Mouse (Mus musculus): ENCODE measurements around the gene H13. TPM values are rescaled to one million over a fixed set of nuclear protein-coding genes. Genes with fewer than 3 reads are reported as not detected.

Gene H13
- total RNA-seq (2012; rRNA removed) (137 and 145 TPM in 2 replicates), total RNA-seq (2014; rRNA removed) (105 and 116 TPM in 2 replicates), polyA plus RNA-seq (2012; ENCODE audit: insufficient read length, low read depth) (161 and 175 TPM in 2 replicates)

GRCm38 (mm10) chr2:152669256-152669638 lies at the start of gene H13:
TSS of gene H13 (plus strand) at chr2:152669461.
- TF ChIP-seq SIN3A (IDR thresholded peaks at IDR 0.05; ENCODE audit: low read length) (peak; percentile 83), POLR2AphosphoS2 (IDR thresholded peaks at IDR 0.05; ENCODE audit: low read depth, low read length) (peak; percentile 53; the same call in 1 of the 2 replicates), ETS1 (conservative IDR thresholded peaks at IDR 0.05; ENCODE audit: low read depth, low read length) (no peak), MAX (IDR thresholded peaks at IDR 0.05; ENCODE audit: low read length) (peak; percentile 88; the same call in 1 of the 2 replicates), IRF4 (IDR thresholded peaks at IDR 0.05; ENCODE audit: low read depth, low read length) (no peak), MAZ (IDR thresholded peaks at IDR 0.05; ENCODE audit: low read depth, low read length) (no peak), TCF12 (IDR thresholded peaks at IDR 0.05; ENCODE audit: low read depth, low read length) (peak; percentile 73), MXI1 (IDR thresholded peaks at IDR 0.05; ENCODE audit: low read depth, low read length) (peak; percentile 95), PAX5 (IDR thresholded peaks at IDR 0.05; ENCODE audit: low read length) (no peak), BHLHE40 (IDR thresholded peaks at IDR 0.05; ENCODE audit: low read depth, low read length) (no peak), HCFC1 (IDR thresholded peaks at IDR 0.05; ENCODE audit: low read depth, low read length) (peak; percentile 74), RCOR1 (conservative IDR thresholded peaks at IDR 0.05; ENCODE audit: low read depth, low read length) (no peak), GABPA (IDR thresholded peaks at IDR 0.05; ENCODE audit: insufficient replicate concordance, low read depth, low read length) (no peak), ELF1 (IDR thresholded peaks at IDR 0.05; ENCODE audit: low read depth, low read length) (peak; percentile 85), ZKSCAN1 (IDR thresholded peaks at IDR 0.05; ENCODE audit: borderline replicate concordance, low read depth, low read length) (no peak), MEF2A (IDR thresholded peaks at IDR 0.05; ENCODE audit: borderline replicate concordance, low read depth, low read length) (peak; percentile 60; the same call in 1 of the 2 replicates), TBP (conservative IDR thresholded peaks at IDR 0.05; ENCODE audit: low read depth, low read length) (peak; percentile 82), POLR2A (IDR thresholded peaks at IDR 0.05; ENCODE audit: low read depth, low read length) (peak; percentile 96), ZC3H11A (IDR thresholded peaks at IDR 0.05; ENCODE audit: low read depth, low read length) (no peak), SMC3 (IDR thresholded peaks at IDR 0.05; ENCODE audit: low read depth, low read length) (peak; percentile 64), RAD21 (IDR thresholded peaks at IDR 0.05; ENCODE audit: low read depth, low read length) (peak; percentile 11), USF2 (conservative IDR thresholded peaks at IDR 0.05; ENCODE audit: low read depth, low read length) (no peak), E2F4 (IDR thresholded peaks at IDR 0.05; ENCODE audit: insufficient replicate concordance, low read depth, low read length) (no peak), MYC (IDR thresholded peaks at IDR 0.05; ENCODE audit: low read depth, low read length) (peak; percentile 86; the same call in 1 of the 2 replicates), NELFE (IDR thresholded peaks at IDR 0.05; ENCODE audit: low read depth, low read length) (peak; percentile 92), CTCF (conservative IDR thresholded peaks at IDR 0.05 in 1 of 2, IDR thresholded peaks at IDR 0.05 in 1 of 2; ENCODE audit: low read depth in 2 of 2, low read length in 2 of 2) (peak; percentile 51 to 87), UBTF (IDR thresholded peaks at IDR 0.05; ENCODE audit: low read depth, low read length) (no peak), NRF1 (IDR thresholded peaks at IDR 0.05; ENCODE audit: low read depth, low read length) (0 out of 2 replicates have a peak, but pooled peaks have one; percentile 34), KAT2A (IDR thresholded peaks at IDR 0.05; ENCODE audit: insufficient replicate concordance, low read length) (no peak), ZMIZ1 (IDR thresholded peaks at IDR 0.05; ENCODE audit: low read depth, low read length) (peak; percentile 80), CHD1 (IDR thresholded peaks at IDR 0.05; ENCODE audit: low read depth, low read length) (no peak), USF1 (IDR thresholded peaks at IDR 0.05; ENCODE audit: low read depth, low read length) (no peak)
- H3K4me2 ChIP-seq (ENCODE audit: insufficient read depth, low read depth, poor library complexity, severe bottlenecking), result peak within 1 kb of the TSS; percentile 90
- peaks cover 47% of the 10 kb centered on the region for H3K79me2 ChIP-seq (replicated peaks; ENCODE audit: control insufficient read depth, extremely low read depth, insufficient read depth, poor library complexity, severe bottlenecking)
- H3K4me1 ChIP-seq (ENCODE audit: control insufficient read depth in 1 of 2, insufficient read depth in 2 of 2), result peaks cover 11 to 29% of the 10 kb centered on the region in 2 experiments
- H3K9me3 ChIP-seq (replicated peaks; ENCODE audit: low read length), result no peaks in the 10 kb centered on the region
- peak within 1 kb of the TSS; percentile 79 to 96 (median 92) for H3K4me3 ChIP-seq (replicated peaks in 1 of 3; ENCODE audit: low read depth in 2 of 3, low read length in 2 of 3, poor library complexity in 1 of 3)
- peaks cover 8 to 23% of the 10 kb centered on the region in 2 experiments for H3K36me3 ChIP-seq (replicated peaks in 1 of 2; ENCODE audit: control insufficient read depth in 1 of 2, insufficient read depth in 1 of 2, low read length in 1 of 2)
- H3K27ac ChIP-seq (ENCODE audit: insufficient read depth, low read depth), result peak within 1 kb of the TSS; percentile 78
- H3K9ac ChIP-seq (ENCODE audit: insufficient read depth, low read depth), result peak within 1 kb of the TSS; percentile 81
- dilution Hi-C loops (cut with MboI; ENCODE audit: extremely low pct_ligation_motif_present, extremely low pct_unique_long_range_greater_than_20kb, low sequenced_read_pairs) (no loop called here), in situ Hi-C loops (cut with MboI; ENCODE audit: low pct_ligation_motif_present, low pct_unique_long_range_greater_than_20kb, low sequenced_read_pairs) (loop anchor here (5.0 kb wide), 1 partner anchor 52 kb away; no protein-coding TSS in a partner anchor)
- no peaks in the 10 kb centered on the region for H3K27me3 ChIP-seq (replicated peaks)
- peak; percentile 93 for DNase-seq (ENCODE audit: extremely low read depth)
